Mouse (Mus musculus) E14TG2a.4 (cell line): ENCODE measurements around the gene Mgmt.

Experiments
- CTCF ChIP-seq: conservative IDR thresholded peaks from 2 replicates; pipeline ENCODE4 v1.5.1; 2014; ENCODE audit warnings: low read length
- NANOG ChIP-seq: IDR thresholded peaks from 2 replicates; pipeline ENCODE4 v1.6.1; 2014; ENCODE audit warnings: borderline replicate concordance, low read length, mixed read lengths

DNA sequence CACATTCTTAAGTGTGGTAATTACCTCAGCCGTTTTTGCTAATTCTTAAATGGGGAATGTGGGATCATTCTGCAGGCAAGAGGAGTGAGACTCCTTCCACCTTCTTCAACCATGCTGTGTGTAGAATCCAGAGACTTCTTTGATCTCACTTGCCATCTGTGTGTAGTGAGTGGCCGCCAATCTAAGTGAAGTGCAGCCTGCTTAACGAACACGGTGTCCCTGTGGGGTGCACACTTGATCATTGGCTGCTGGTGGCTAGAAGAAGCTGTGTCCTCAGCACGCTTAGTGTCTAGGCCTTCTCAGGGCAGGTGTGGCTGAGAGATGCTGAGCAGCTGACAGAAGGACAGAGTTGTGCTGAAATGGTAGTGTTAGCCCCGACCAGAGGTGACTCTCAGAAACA is 113.9 kb downstream of the Mgmt start:
- TF ChIP-seq CTCF: no peak
- no peak for TF ChIP-seq NANOG
